Mouse (Mus musculus) limb, embryonic 14.5 days (tissue): ENCODE measurements around the gene Fcgr4. TPM values are rescaled to one million over a fixed set of nuclear protein-coding genes. Genes with fewer than 3 reads are reported as not detected.
"Not testable (repeated sequence)": the region's sequence is repeated elsewhere in the genome, so short reads cannot be mapped to it uniquely, and the experiment has no call there.

ENCODE experiments used
- ATAC-seq: fragments of 200-750 bp; cut with Nextera tagmentation; 2 replicates; pipeline ENCODE4 v1.8.0; 2017; ENCODE audit warnings: low read depth, moderate number of reproducible peaks, moderate TSS enrichment; ENCODE audit not compliant: low FRiP score
- DNase-seq: peaks from one replicate; pipeline ENCODE4 v3.0.0-alpha.2; 2015; ENCODE audit warnings: low spot score
- H3K27ac ChIP-seq: fragments of 300-500 bp; sonication (generic); replicated peaks from 2 replicates; pipeline ENCODE4 v1.5.1; 2014; ENCODE audit warnings: low read depth, mild to moderate bottlenecking, low read length, moderate library complexity, mixed read lengths
- H3K27me3 ChIP-seq: fragments of 300-500 bp; sonication (generic); 2 replicates; pipeline ENCODE4 v1.6.1; 2014; ENCODE audit warnings: low read length, mixed read lengths; ENCODE audit not compliant: control insufficient read depth, insufficient read depth
- H3K36me3 ChIP-seq: fragments of 300-500 bp; sonication (generic); 2 replicates; pipeline ENCODE4 v1.6.1; 2014; ENCODE audit warnings: mild to moderate bottlenecking, low read length, moderate library complexity, mixed read lengths; ENCODE audit not compliant: control insufficient read depth, insufficient read depth
- H3K4me1 ChIP-seq: fragments of 300-500 bp; sonication (generic); 2 replicates; pipeline ENCODE4 v1.6.1; 2014; ENCODE audit warnings: antibody characterized with exemption, low read length, mixed read lengths; ENCODE audit not compliant: control insufficient read depth, insufficient read depth
- H3K4me2 ChIP-seq: fragments of 300-500 bp; sonication (generic); replicated peaks from 2 replicates; pipeline ENCODE4 v1.6.1; 2014; ENCODE audit warnings: low read depth, mild to moderate bottlenecking, low read length, moderate library complexity; ENCODE audit not compliant: severe bottlenecking
- H3K4me3 ChIP-seq: fragments of 300-500 bp; sonication (generic); replicated peaks from 2 replicates; pipeline ENCODE4 v1.5.1; 2014; ENCODE audit warnings: low read length
- H3K9ac ChIP-seq: fragments of 300-500 bp; sonication (generic); 2 replicates; pipeline ENCODE4 v1.6.1; 2014; ENCODE audit warnings: mild to moderate bottlenecking, low read depth, low read length, moderate library complexity; ENCODE audit not compliant: severe bottlenecking
- H3K9me3 ChIP-seq: fragments of 300-500 bp; sonication (generic); 2 replicates; pipeline ENCODE4 v1.6.1; 2016; ENCODE audit warnings: low read length; ENCODE audit not compliant: control insufficient read depth
- POLR2A ChIP-seq: fragments of 200-500 bp; IDR thresholded peaks from 2 replicates; pipeline ENCODE4 v1.8.0; 2012; ENCODE audit warnings: inconsistent platforms, mild to moderate bottlenecking, moderate library complexity, borderline replicate concordance; ENCODE audit not compliant: insufficient read depth, insufficient read length; ENCODE audit errors: extremely low read depth
- WGBS: fragments of 180-500 bp; shearing (Covaris S2); extraction: QIAGEN DNeasy Blood & Tissue Kit; methylation state at CpG from one replicate; pipeline ENCODE4 v1.1.7; 2014; 5-methylcytosine and 5-hydroxymethylcytosine counted together
- polyA plus RNA-seq, 2 experiments: library from polyadenylated mRNA; depleted of rRNA in 1 of 2; stranded (reverse) in 1 of 2; unstranded in 1 of 2; fragments of >200 nt; fragmentation: Nextera tagmentation in 1 of 2; extraction: Ambion mirVana in 1 of 2; gene quantifications; 2 replicates each; pipeline versions ENCODE4 v1.2.1 to v1.2.3; 2012 to 2014

Fcgr4 gene
- polyA plus RNA-seq, 2 experiments, result 0.59 to 0.75 TPM

DNA sequence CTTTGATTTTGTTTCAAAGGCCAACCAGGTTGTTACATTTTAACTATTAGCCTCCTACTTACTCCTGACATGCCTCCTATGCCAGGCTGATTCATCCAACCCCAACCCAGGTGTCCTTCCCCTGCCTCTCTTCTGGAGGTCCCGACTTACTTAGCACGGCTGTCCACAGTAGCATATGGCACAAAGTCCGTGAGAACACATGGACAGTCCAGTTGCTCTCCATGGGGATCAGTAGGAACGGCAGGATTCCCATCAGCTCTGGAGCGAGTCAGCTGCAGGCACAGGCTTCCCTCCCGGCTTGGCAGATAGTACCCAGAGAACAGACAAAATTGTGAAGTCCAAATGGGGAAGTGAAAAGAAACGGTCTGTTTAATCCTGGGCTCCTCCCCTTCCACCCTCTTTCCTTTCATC, 43.0 kb upstream of the Fcgr4 start:
- Histone ChIP-seq H3K27ac (no peak overlapping the region), H3K36me3 (no peaks in the 10 kb centered on the region), H3K27me3 (no peaks in the 10 kb centered on the region), H3K9me3 (no peaks in the 10 kb centered on the region), H3K4me2 (no peak overlapping the region), H3K4me1 (no peaks in the 10 kb centered on the region), H3K9ac (no peak overlapping the region), H3K4me3 (no peak overlapping the region)
- TF ChIP-seq POLR2A, result no peak
- WGBS, result 78% methylated on average over 7 of the region's 7 CpGs
- no peak for ATAC-seq
- DNase-seq, result no peak

DNA sequence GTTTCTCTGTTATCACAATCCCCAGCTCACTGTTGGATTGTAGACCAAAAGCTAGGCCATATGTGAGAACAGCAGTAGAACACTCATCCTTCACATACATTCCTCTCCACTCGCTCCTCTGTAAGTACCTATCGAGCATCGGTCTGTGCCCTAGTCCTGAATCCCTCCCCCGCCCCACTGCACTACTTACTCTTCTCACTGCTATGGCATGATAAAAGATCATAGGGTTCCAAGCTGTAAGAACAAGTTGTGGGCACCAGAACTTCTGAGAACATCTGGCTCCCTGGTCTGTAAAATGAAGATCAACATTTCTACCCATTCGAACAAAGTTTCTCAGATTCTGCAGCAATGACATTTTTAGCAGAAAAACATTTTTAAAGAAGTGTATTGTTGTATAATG, 42.3 kb upstream of the Fcgr4 start, which contains the start of gene Fcgr2b:
Gene Fcgr2b (minus strand): TSS at position 101 of the 400 bp plus-strand sequence.
- TF ChIP-seq POLR2A, result no peak
- ATAC-seq, result no peak
- Histone ChIP-seq H3K27me3 (no peaks in the 10 kb centered on the region), H3K27ac (no peak within 1 kb of the TSS), H3K36me3 (no peaks in the 10 kb centered on the region), H3K4me1 (no peaks in the 10 kb centered on the region), H3K4me3 (no peak within 1 kb of the TSS), H3K9me3 (no peaks in the 10 kb centered on the region), H3K9ac (no peak within 1 kb of the TSS), H3K4me2 (no peak within 1 kb of the TSS)
- DNase-seq, result no peak
- WGBS, result 86% methylated on average over 5 of the region's 5 CpGs

DNA sequence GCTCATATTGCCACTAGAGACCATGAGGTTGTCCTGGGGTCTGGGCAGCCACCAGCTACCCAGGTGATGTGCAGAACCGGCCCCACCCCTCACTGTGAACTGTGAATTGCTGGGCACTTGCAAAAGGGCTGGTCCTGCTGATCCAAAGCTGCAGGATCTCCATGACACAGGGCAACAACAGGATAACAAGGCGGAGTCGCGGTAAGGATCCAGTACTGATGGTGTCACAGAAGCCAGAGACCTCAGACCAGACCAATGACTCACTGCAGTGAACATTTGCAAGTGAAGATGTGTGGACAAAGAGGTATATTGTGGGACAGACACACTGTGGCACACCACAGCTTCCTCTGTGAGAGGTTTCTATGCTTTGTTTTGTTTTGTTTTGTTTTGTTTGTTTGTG, 40.1 kb upstream of the Fcgr4 start:
- Histone ChIP-seq H3K27me3 (no peaks in the 10 kb centered on the region), H3K4me3 (no peak overlapping the region), H3K27ac (no peak overlapping the region), H3K9me3 (no peaks in the 10 kb centered on the region), H3K9ac (no peak overlapping the region), H3K4me1 (no peaks in the 10 kb centered on the region), H3K4me2 (no peak overlapping the region), H3K36me3 (no peaks in the 10 kb centered on the region)
- DNase-seq, result no peak
- WGBS, result 73% methylated on average over 4 of the region's 4 CpGs
- no peak for TF ChIP-seq POLR2A
- ATAC-seq, result no peak

DNA sequence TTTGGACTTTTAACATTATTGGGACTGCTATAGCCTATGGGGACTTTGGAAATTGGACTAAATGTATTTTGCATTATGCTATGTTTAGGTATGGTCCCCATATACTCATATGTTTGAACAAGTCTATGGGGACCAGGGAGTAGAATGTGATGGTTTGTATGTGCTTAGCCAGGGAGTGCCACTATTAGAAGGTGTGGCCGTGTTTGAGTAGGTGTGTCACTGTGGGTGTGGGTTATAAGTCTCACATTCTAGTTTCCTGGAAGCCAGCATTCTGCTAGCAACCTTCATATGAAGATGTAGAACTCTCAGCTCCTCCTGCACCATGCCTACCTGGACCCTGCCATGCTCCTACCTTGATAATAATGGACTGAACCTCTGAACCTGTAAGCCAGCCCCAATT, 37.0 kb upstream of the Fcgr4 start:
- H3K27ac ChIP-seq, ATAC-seq, H3K9me3 ChIP-seq, H3K4me3 ChIP-seq, H3K4me2 ChIP-seq, H3K4me1 ChIP-seq, H3K36me3 ChIP-seq, DNase-seq, H3K9ac ChIP-seq, H3K27me3 ChIP-seq: not testable (repeated sequence)
- WGBS, result 69% methylated on average over 1 of the region's 1 CpGs

DNA sequence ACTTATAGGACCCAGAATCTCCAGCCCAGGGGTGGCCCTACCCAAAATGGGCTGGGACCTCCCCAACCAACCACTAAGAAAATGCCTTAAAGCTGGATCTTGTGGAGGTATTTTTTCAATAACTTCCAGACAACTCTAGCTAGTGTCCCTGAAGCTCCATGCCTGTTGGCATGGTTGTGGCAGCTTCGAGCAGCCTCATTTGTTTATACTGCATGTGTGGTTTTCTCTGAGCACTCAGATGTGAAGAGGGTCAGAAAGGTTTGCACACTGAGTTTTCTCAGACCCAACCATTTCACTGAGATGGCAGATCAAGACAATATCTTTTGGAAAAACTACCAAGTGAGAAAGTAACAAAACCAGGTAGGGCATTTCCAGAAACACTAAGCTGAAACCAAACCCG, 36.4 kb upstream of the Fcgr4 start:
- Histone ChIP-seq H3K9me3 (no peaks in the 10 kb centered on the region), H3K27ac (no peak overlapping the region), H3K36me3 (no peaks in the 10 kb centered on the region), H3K27me3 (no peaks in the 10 kb centered on the region), H3K4me2 (no peak overlapping the region), H3K4me1 (no peaks in the 10 kb centered on the region), H3K9ac (no peak overlapping the region), H3K4me3 (no peak overlapping the region)
- 90% methylated on average over 2 of the region's 2 CpGs for WGBS
- ATAC-seq, result no peak
- no peak for DNase-seq
- no peak for TF ChIP-seq POLR2A

DNA sequence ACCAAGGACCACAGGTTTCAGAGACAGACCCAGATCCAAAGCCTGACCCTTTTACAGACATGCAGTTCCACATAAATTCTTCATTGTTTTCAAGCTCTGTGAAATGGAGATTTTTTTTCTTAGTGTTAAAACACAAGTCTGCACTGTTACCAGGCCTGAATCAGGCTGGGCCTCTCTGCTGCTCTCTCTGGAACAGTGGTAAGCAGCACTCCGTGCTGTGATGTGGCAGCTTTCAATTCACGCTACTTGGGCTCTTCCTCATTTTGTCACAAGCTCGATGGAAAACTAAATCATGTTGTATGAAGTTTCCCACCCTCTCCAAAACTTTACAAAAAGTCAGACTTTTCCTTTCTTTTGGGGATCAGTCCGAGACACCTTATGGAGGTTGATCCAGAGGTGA, 35.7 kb upstream of the Fcgr4 start:
- no peak for TF ChIP-seq POLR2A
- Histone ChIP-seq H3K9ac (no peak overlapping the region), H3K4me1 (no peaks in the 10 kb centered on the region), H3K4me2 (no peak overlapping the region), H3K27me3 (no peaks in the 10 kb centered on the region), H3K4me3 (no peak overlapping the region), H3K9me3 (no peaks in the 10 kb centered on the region), H3K27ac (no peak overlapping the region), H3K36me3 (no peaks in the 10 kb centered on the region)
- no peak for DNase-seq
- no peak for ATAC-seq
- WGBS, result 86% methylated on average over 4 of the region's 4 CpGs
